Mouse (Mus musculus) forebrain, embryonic 14.5 days (tissue): ENCODE results near the gene Ranbp1. TPM values are rescaled to one million over a fixed set of nuclear protein-coding genes. Genes with fewer than 3 reads are reported as not detected.
A peak's percentile ranks its signal among the peaks of the same experiment; 100 is the strongest.

Experiments
- ATAC-seq: fragments of 200-750 bp; cut with Nextera tagmentation; 2 replicates; pipeline ENCODE4 v1.8.0; 2017; ENCODE audit warnings: mild to moderate bottlenecking, moderate library complexity
- DNase-seq: peaks from one replicate; pipeline ENCODE4 v3.0.0-alpha.2; 2015; ENCODE audit warnings: low spot score
- H3K27ac ChIP-seq: fragments of 300-500 bp; sonication (generic); 2 replicates; pipeline ENCODE4 v1.5.1; 2014; ENCODE audit warnings: low read depth, mild to moderate bottlenecking, control low read depth, low read length, moderate library complexity
- H3K27me3 ChIP-seq: fragments of 300-500 bp; sonication (generic); replicated peaks from 2 replicates; pipeline ENCODE4 v1.6.1; 2014; ENCODE audit warnings: low read length, control low read depth, mixed read lengths; ENCODE audit not compliant: control insufficient read depth, insufficient read depth
- H3K36me3 ChIP-seq: fragments of 300-500 bp; sonication (generic); 2 replicates; pipeline ENCODE4 v1.6.1; 2014; ENCODE audit warnings: low read length, control low read depth; ENCODE audit not compliant: control insufficient read depth, insufficient read depth
- H3K4me1 ChIP-seq: fragments of 300-500 bp; sonication (generic); 2 replicates; pipeline ENCODE4 v1.6.1; 2014; ENCODE audit warnings: antibody characterized with exemption, low read length, control low read depth; ENCODE audit not compliant: control insufficient read depth, insufficient read depth
- H3K4me2 ChIP-seq: fragments of 300-500 bp; sonication (generic); 2 replicates; pipeline ENCODE4 v1.6.1; 2014; ENCODE audit warnings: mild to moderate bottlenecking, control low read depth, low read length
- H3K4me3 ChIP-seq: fragments of 300-500 bp; sonication (generic); 2 replicates; pipeline ENCODE4 v1.5.1; 2014; ENCODE audit warnings: low read depth, low read length, control low read depth
- H3K9ac ChIP-seq: fragments of 300-500 bp; sonication (generic); 2 replicates; pipeline ENCODE4 v1.6.1; 2014; ENCODE audit warnings: mild to moderate bottlenecking, low read length, control low read depth, moderate library complexity
- H3K9me3 ChIP-seq: fragments of 300-500 bp; sonication (generic); replicated peaks from 2 replicates; pipeline ENCODE4 v1.6.1; 2016; ENCODE audit warnings: low read length, control low read depth, mixed read lengths; ENCODE audit not compliant: control insufficient read depth
- WGBS: fragments of 180-500 bp; shearing (Covaris S2); extraction: QIAGEN DNeasy Blood & Tissue Kit; methylation state at CpG from one replicate; pipeline ENCODE4 v1.1.7; 2014; 5-methylcytosine and 5-hydroxymethylcytosine counted together
- polyA plus RNA-seq: library from polyadenylated mRNA; unstranded; fragments of >200 nt; fragmentation: Nextera tagmentation; extraction: Ambion mirVana; gene quantifications from 2 replicates; pipeline ENCODE4 v1.2.1, GENCODE M21; 2014

Ranbp1 gene
- polyA plus RNA-seq, 1 experiment from 2014 or later, result 537 TPM

- H3K27ac ChIP-seq, result no peak overlapping the region
These were observed 11.6 kb downstream of the Ranbp1 start for GRCm38 (mm10) chr16:18236676-18237501.

GRCm38 (mm10) chr16:18235389-18236065 is 13.0 kb downstream of the Ranbp1 start:
- Histone ChIP-seq H3K9ac (peak overlapping the region; percentile 88), H3K27ac (peak overlapping the region; percentile 88), H3K4me1 (peaks cover 16% of the 10 kb centered on the region), H3K27me3 (no peaks in the 10 kb centered on the region), H3K4me3 (peak overlapping the region; percentile 84), H3K4me2 (peak overlapping the region; percentile 90), H3K9me3 (no peaks in the 10 kb centered on the region), H3K36me3 (peaks cover 33% of the 10 kb centered on the region)
- WGBS, result 6% methylated on average over 19 of the region's 19 CpGs
- peak; percentile 76 for DNase-seq
- ATAC-seq, result peak; percentile 78

More at GRCm38 (mm10) chr16:18236676-18237501, 11.6 kb downstream of the Ranbp1 start:
- no peak overlapping the region for H3K4me2 ChIP-seq
- 78% methylated on average over 7 of the region's 7 CpGs for WGBS
- ATAC-seq, result no peak
- H3K9me3 ChIP-seq, result no peaks in the 10 kb centered on the region
- DNase-seq, result no peak
- peaks cover 44% of the 10 kb centered on the region for H3K36me3 ChIP-seq
- H3K4me3 ChIP-seq, result no peak overlapping the region
- no peaks in the 10 kb centered on the region for H3K27me3 ChIP-seq
- no peak overlapping the region for H3K9ac ChIP-seq
- H3K4me1 ChIP-seq, result peaks cover 16% of the 10 kb centered on the region

GRCm38 (mm10) chr16:18234671-18235388 is 13.7 kb downstream of the Ranbp1 start, which contains the start of gene Zdhhc8:
TSS of gene Zdhhc8 (minus strand) at chr16:18235136.
- peak; percentile 89 for ATAC-seq
- WGBS, result under 1% methylated on average over 54 of the region's 79 CpGs

GRCm38 (mm10) chr16:18233919-18234670 is 14.4 kb downstream of the Ranbp1 start:
- peak overlapping the region; percentile 88 for H3K9ac ChIP-seq
- peak overlapping the region; percentile 88; the same call in 1 of the 2 replicates for H3K27ac ChIP-seq
- DNase-seq (no peak), ATAC-seq (peak; percentile 11)
- no peaks in the 10 kb centered on the region for H3K9me3 ChIP-seq
- H3K4me2 ChIP-seq, result peak overlapping the region; percentile 90
- peak overlapping the region; percentile 84 for H3K4me3 ChIP-seq
- H3K27me3 ChIP-seq, result no peaks in the 10 kb centered on the region
- H3K36me3 ChIP-seq, result peaks cover 20% of the 10 kb centered on the region
- WGBS, result 16% methylated on average over 13 of the region's 13 CpGs
- H3K4me1 ChIP-seq, result peaks cover 24% of the 10 kb centered on the region

More at GRCm38 (mm10) chr16:18234671-18235388, 13.7 kb downstream of the Ranbp1 start, which contains the start of gene Zdhhc8:
- no peaks in the 10 kb centered on the region for H3K9me3 ChIP-seq
- peak within 1 kb of the TSS; percentile 88 for H3K9ac ChIP-seq
- no peaks in the 10 kb centered on the region for H3K27me3 ChIP-seq
- H3K4me2 ChIP-seq, result peak within 1 kb of the TSS; percentile 90
- peak within 1 kb of the TSS; percentile 84 for H3K4me3 ChIP-seq
- peaks cover 20% of the 10 kb centered on the region for H3K4me1 ChIP-seq
- H3K36me3 ChIP-seq, result peaks cover 26% of the 10 kb centered on the region
- peak; percentile 83 for DNase-seq
- peak within 1 kb of the TSS; percentile 88 for H3K27ac ChIP-seq

- ATAC-seq (no peak), DNase-seq (no peak)
- H3K4me2 ChIP-seq, result peak overlapping the region; percentile 90; the same call in 1 of the 2 replicates
- no peaks in the 10 kb centered on the region for H3K9me3 ChIP-seq
- WGBS, result 68% methylated on average over 1 of the region's 1 CpGs
- peaks cover 24% of the 10 kb centered on the region for H3K4me1 ChIP-seq
- H3K9ac ChIP-seq, result peak overlapping the region; percentile 88; the same call in 1 of the 2 replicates
- peaks cover 15% of the 10 kb centered on the region for H3K36me3 ChIP-seq
- no peaks in the 10 kb centered on the region for H3K27me3 ChIP-seq
- no peak overlapping the region for H3K27ac ChIP-seq
- no peak overlapping the region for H3K4me3 ChIP-seq
These were observed 15.1 kb downstream of the Ranbp1 start for GRCm38 (mm10) chr16:18233451-18233850.

GRCm38 (mm10) chr16:18231451-18231850 is 17.1 kb downstream of the Ranbp1 start:
- Histone ChIP-seq H3K27ac (no peak overlapping the region), H3K4me2 (no peak overlapping the region), H3K4me3 (no peak overlapping the region), H3K36me3 (peaks cover 24% of the 10 kb centered on the region), H3K4me1 (peaks cover 24% of the 10 kb centered on the region), H3K9ac (no peak overlapping the region), H3K27me3 (no peaks in the 10 kb centered on the region), H3K9me3 (no peaks in the 10 kb centered on the region)
- DNase-seq (no peak), ATAC-seq (no peak)
- 90% methylated on average over 4 of the region's 4 CpGs for WGBS

- ATAC-seq (no peak), DNase-seq (no peak)
- H3K4me3 ChIP-seq, result no peak overlapping the region
- no peak overlapping the region for H3K9ac ChIP-seq
- H3K4me1 ChIP-seq, result peaks cover 22% of the 10 kb centered on the region
- 88% methylated on average over 3 of the region's 3 CpGs for WGBS
- H3K27me3 ChIP-seq, result no peaks in the 10 kb centered on the region
- H3K9me3 ChIP-seq, result no peaks in the 10 kb centered on the region
- no peak overlapping the region for H3K4me2 ChIP-seq
- H3K36me3 ChIP-seq, result peaks cover 28% of the 10 kb centered on the region
- H3K27ac ChIP-seq, result no peak overlapping the region
These were observed 17.5 kb downstream of the Ranbp1 start for GRCm38 (mm10) chr16:18231047-18231446.

GRCm38 (mm10) chr16:18230617-18231016 is 17.9 kb downstream of the Ranbp1 start:
- DNase-seq (no peak), ATAC-seq (no peak)
- Histone ChIP-seq H3K36me3 (peaks cover 32% of the 10 kb centered on the region), H3K4me3 (no peak overlapping the region), H3K27ac (no peak overlapping the region), H3K4me2 (no peak overlapping the region), H3K9me3 (no peaks in the 10 kb centered on the region), H3K9ac (no peak overlapping the region), H3K27me3 (no peaks in the 10 kb centered on the region), H3K4me1 (peaks cover 19% of the 10 kb centered on the region)
- 89% methylated on average over 6 of the region's 6 CpGs for WGBS
